Mouse (Mus musculus): ENCODE measurements around the gene Podxl2. TPM values are rescaled to one million over a fixed set of nuclear protein-coding genes. Genes with fewer than 3 reads are reported as not detected.
A peak's percentile ranks its signal among the peaks of the same experiment; 100 is the strongest.

Podxl2 gene
- polyA plus RNA-seq, 1 experiment from 2014 or later = 45.0 TPM

DNA sequence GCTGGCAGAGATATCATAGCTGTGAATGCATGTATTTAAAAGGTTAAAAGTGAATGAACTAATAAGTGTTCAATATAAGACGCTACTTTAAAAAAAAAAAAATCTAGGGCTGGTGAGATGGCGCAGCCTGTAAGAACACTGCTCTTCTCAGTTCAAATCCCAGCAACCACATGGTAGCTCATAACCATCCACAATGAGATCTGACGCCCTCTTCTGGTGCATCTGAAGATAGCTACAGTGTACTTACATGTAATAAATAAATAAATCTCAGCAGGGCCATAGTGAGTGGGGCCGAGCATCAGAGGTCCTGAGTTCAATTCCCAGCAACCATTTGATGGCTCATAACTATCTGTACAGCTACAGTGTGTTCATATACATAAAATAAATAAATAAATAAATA, 4.6 kb upstream of the Podxl2 start:
- Histone ChIP-seq H3K9me3 (replicated peaks; ENCODE audit: control insufficient read depth, low read length) (no peaks in the 10 kb centered on the region), H3K36me3 (ENCODE audit: control insufficient read depth, insufficient read depth) (peaks cover 11% of the 10 kb centered on the region), H3K27ac (ENCODE audit: low read length) (no peak overlapping the region), H3K9ac (ENCODE audit: low read length) (no peak overlapping the region), H3K4me1 (ENCODE audit: control insufficient read depth, insufficient read depth, low read length) (no peaks in the 10 kb centered on the region), H3K27me3 (ENCODE audit: control insufficient read depth, insufficient read depth, low read length) (no peaks in the 10 kb centered on the region), H3K4me3 (ENCODE audit: low read length) (no peak overlapping the region), H3K4me2 (ENCODE audit: low read depth, low read length) (no peak overlapping the region)
- WGBS = 62% methylated on average over 4 of the region's 4 CpGs
- ATAC-seq (replicated peaks; ENCODE audit: extremely low read depth, insufficient read depth, low FRiP score) = no peak

DNA sequence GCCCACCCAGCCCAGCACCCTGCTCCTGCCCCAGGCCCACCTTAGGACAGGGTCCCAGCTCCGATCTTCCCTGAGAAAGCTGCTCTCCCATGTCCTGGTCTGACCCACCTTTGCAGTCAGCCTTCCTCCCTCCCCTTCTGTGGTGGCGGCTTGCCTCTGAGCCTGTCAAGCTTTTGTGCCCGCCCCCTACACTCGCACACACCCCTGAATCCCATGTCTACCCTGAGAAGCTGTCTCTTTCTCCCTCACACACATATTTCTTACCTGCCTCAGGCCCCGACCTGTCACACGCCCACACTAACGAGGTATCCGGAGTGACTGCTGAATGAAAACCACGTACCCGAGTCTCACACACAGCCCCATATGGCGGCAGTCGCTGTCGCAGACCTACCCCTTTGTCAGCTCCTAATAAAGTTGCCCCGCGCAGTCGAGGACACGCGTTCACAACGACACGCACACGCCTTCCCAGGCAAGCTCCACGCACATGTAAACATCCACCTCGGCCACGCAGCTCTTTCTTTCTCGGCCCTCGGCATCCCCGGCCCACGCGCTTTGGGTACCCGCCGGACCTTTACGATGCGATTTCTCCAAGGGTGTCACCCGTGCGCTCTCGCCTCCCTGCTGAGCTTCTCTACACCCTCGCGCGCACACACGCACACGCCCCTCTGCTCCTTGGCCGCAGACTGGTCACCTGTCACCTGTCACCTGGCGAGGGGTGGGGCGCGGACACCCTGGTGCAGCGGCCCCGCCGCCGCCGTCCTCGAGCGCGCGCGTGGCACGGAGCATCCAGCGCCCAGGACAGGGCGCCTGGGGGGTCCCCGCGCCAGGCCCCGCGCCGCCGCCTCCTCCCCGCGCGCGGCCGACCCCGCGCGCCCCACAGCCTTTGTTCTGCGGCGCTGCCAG, 628 bp downstream of the Podxl2 start:
- peak; percentile 8 for ATAC-seq (replicated peaks; ENCODE audit: extremely low read depth, insufficient read depth, low FRiP score)
- 4% methylated on average over 73 of the region's 74 CpGs for WGBS
- Histone ChIP-seq H3K9ac (ENCODE audit: low read length) (peak overlapping the region; percentile 80), H3K27me3 (ENCODE audit: control insufficient read depth, insufficient read depth, low read length) (peaks cover 3% of the 10 kb centered on the region; the same call in 1 of the 2 replicates), H3K4me2 (ENCODE audit: low read depth, low read length) (peak overlapping the region; percentile 100), H3K36me3 (ENCODE audit: control insufficient read depth, insufficient read depth) (no peaks in the 10 kb centered on the region), H3K27ac (ENCODE audit: low read length) (no peak overlapping the region), H3K9me3 (replicated peaks; ENCODE audit: control insufficient read depth, low read length) (no peaks in the 10 kb centered on the region), H3K4me3 (ENCODE audit: low read length) (peak overlapping the region; percentile 73), H3K4me1 (ENCODE audit: control insufficient read depth, insufficient read depth, low read length) (no peaks in the 10 kb centered on the region)

DNA sequence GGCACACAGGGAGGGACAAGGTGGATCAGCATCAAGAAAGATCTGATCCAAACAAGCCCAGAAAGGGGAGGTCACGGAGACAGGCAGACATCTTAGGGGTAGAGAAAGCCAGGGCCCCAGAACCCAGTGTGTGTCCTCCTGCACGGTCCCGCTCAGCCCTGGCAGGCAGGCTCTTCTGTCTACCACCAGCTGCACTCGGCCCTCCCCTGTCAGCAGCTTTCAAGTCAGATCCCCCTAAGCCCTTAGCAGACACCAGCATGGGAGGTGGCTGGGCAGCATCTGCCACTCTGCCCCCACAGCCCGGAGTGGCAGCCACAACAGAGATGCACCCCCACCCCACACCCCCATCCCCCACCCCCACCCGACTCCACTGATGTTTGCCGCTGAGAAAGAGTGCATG, 2.0 kb downstream of the Podxl2 start:
- ATAC-seq (replicated peaks; ENCODE audit: extremely low read depth, insufficient read depth, low FRiP score) = 0 out of 2 replicates have a peak, but pooled peaks have one; percentile 7
- H3K4me2 ChIP-seq (ENCODE audit: low read depth, low read length) = no peak overlapping the region
- no peaks in the 10 kb centered on the region for H3K4me1 ChIP-seq (ENCODE audit: control insufficient read depth, insufficient read depth, low read length)
- no peak overlapping the region for H3K27ac ChIP-seq (ENCODE audit: low read length)
- no peak overlapping the region for H3K9ac ChIP-seq (ENCODE audit: low read length)
- peaks cover 3% of the 10 kb centered on the region; the same call in 1 of the 2 replicates for H3K27me3 ChIP-seq (ENCODE audit: control insufficient read depth, insufficient read depth, low read length)
- H3K9me3 ChIP-seq (replicated peaks; ENCODE audit: control insufficient read depth, low read length) = no peaks in the 10 kb centered on the region
- H3K4me3 ChIP-seq (ENCODE audit: low read length) = no peak overlapping the region
- H3K36me3 ChIP-seq (ENCODE audit: control insufficient read depth, insufficient read depth) = no peaks in the 10 kb centered on the region
- WGBS = 44% methylated on average over 7 of the region's 7 CpGs

DNA sequence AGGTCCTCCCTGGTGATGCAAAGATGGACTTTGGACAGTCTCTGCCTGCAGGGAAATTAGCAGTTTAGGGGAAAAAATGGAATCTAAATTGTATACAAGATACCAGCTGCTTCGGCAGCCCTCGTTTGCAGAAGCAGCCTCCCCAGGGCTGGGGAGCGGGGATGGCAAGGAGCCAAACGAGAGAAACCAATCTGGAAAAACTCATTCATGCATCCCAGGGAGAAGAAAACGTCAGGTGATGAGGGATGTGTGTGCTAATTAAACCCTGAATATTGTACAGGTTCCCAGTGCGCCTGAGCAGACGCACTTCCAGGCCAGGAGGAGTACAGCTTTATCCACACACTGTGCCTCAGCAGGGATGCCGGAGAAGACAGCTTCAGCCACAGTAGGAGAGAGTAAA, 3.3 kb downstream of the Podxl2 start:
- H3K4me1 ChIP-seq (ENCODE audit: control insufficient read depth, insufficient read depth, low read length) = no peaks in the 10 kb centered on the region
- no peak overlapping the region for H3K9ac ChIP-seq (ENCODE audit: low read length)
- WGBS = 50% methylated on average over 8 of the region's 8 CpGs
- no peak overlapping the region for H3K27ac ChIP-seq (ENCODE audit: low read length)
- no peak for ATAC-seq (replicated peaks; ENCODE audit: extremely low read depth, insufficient read depth, low FRiP score)
- no peak overlapping the region for H3K4me3 ChIP-seq (ENCODE audit: low read length)
- no peaks in the 10 kb centered on the region for H3K36me3 ChIP-seq (ENCODE audit: control insufficient read depth, insufficient read depth)
- H3K4me2 ChIP-seq (ENCODE audit: low read depth, low read length) = no peak overlapping the region
- H3K9me3 ChIP-seq (replicated peaks; ENCODE audit: control insufficient read depth, low read length) = no peaks in the 10 kb centered on the region
- H3K27me3 ChIP-seq (ENCODE audit: control insufficient read depth, insufficient read depth, low read length) = peaks cover 3% of the 10 kb centered on the region; the same call in 1 of the 2 replicates

DNA sequence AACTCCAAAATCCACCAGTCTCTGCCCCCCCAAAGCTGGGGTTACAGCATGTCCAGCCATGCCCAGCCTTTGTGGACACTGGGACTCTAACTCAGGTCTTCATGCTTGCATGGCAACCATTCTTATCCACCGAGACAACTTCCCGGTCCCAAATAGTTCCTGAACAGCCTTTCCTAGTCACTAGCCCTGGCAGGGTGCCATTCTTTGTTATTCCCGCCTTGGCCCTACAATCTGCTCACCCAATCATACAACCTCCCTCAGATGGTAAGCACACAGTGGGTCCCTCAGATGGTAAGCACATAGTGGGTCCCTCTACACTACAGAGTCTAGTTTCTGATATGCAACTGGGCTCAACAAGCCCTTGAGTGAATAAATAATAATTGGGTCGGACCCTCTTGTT, 4.2 kb downstream of the Podxl2 start:
- Histone ChIP-seq H3K4me1 (ENCODE audit: control insufficient read depth, insufficient read depth, low read length) (no peaks in the 10 kb centered on the region), H3K4me2 (ENCODE audit: low read depth, low read length) (no peak overlapping the region), H3K9me3 (replicated peaks; ENCODE audit: control insufficient read depth, low read length) (no peaks in the 10 kb centered on the region), H3K27me3 (ENCODE audit: control insufficient read depth, insufficient read depth, low read length) (peaks cover 3% of the 10 kb centered on the region; the same call in 1 of the 2 replicates), H3K9ac (ENCODE audit: low read length) (no peak overlapping the region), H3K36me3 (ENCODE audit: control insufficient read depth, insufficient read depth) (no peaks in the 10 kb centered on the region), H3K27ac (ENCODE audit: low read length) (no peak overlapping the region), H3K4me3 (ENCODE audit: low read length) (no peak overlapping the region)
- no peak for ATAC-seq (replicated peaks; ENCODE audit: extremely low read depth, insufficient read depth, low FRiP score)
- WGBS = 48% methylated on average over 4 of the region's 4 CpGs

DNA sequence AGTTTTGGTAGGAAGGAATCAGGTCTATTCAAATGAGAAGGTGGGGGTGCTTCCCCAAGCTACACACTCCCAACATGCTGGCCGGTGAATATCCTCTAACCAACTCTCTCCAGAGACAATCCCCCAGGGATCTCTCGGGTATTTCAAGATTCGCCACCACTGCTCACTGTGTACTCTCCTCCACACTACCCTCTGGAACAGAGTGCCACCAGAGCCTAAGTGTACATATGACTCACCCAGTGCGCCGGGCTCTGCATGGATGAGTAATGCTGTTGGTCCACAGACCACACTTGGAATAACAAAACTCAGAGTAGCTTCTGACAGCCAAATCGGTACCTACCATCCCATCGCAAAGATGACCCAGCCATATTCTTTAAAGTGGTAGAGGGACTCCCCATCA, 5.4 kb downstream of the Podxl2 start:
- Histone ChIP-seq H3K4me1 (ENCODE audit: control insufficient read depth, insufficient read depth, low read length) (no peaks in the 10 kb centered on the region), H3K4me3 (ENCODE audit: low read length) (no peak overlapping the region), H3K4me2 (ENCODE audit: low read depth, low read length) (no peak overlapping the region), H3K9me3 (replicated peaks; ENCODE audit: control insufficient read depth, low read length) (no peaks in the 10 kb centered on the region), H3K27me3 (ENCODE audit: control insufficient read depth, insufficient read depth, low read length) (peaks cover 3% of the 10 kb centered on the region; the same call in 1 of the 2 replicates), H3K27ac (ENCODE audit: low read length) (no peak overlapping the region), H3K36me3 (ENCODE audit: control insufficient read depth, insufficient read depth) (peaks cover 2% of the 10 kb centered on the region; the same call in 1 of the 2 replicates), H3K9ac (ENCODE audit: low read length) (no peak overlapping the region)
- WGBS = 80% methylated on average over 7 of the region's 7 CpGs
- ATAC-seq (replicated peaks; ENCODE audit: extremely low read depth, insufficient read depth, low FRiP score) = no peak

DNA sequence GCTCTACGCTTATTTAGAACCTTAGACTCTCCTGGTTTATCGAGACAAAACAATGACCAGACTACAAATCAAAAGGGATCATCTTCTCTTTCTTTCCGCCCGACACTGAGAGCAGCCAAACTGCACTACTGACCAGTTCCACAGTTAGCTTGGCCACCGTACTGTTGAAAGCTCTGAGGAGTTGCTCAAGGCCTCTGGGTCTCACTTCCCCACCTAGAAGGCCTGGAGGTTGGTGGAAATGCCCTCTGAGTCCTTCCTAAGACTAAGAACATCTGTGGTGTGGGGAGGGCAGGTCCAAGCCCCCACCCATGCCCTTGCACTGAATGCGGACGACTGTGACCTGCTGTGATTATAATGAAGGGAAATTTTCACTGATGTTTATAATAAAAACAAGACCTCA, 9.1 kb downstream of the Podxl2 start:
- Histone ChIP-seq H3K4me1 (ENCODE audit: control insufficient read depth, insufficient read depth, low read length) (no peaks in the 10 kb centered on the region), H3K9me3 (replicated peaks; ENCODE audit: control insufficient read depth, low read length) (no peaks in the 10 kb centered on the region), H3K36me3 (ENCODE audit: control insufficient read depth, insufficient read depth) (peaks cover 9% of the 10 kb centered on the region), H3K9ac (ENCODE audit: low read length) (no peak overlapping the region), H3K4me3 (ENCODE audit: low read length) (no peak overlapping the region), H3K27ac (ENCODE audit: low read length) (no peak overlapping the region), H3K27me3 (ENCODE audit: control insufficient read depth, insufficient read depth, low read length) (no peaks in the 10 kb centered on the region), H3K4me2 (ENCODE audit: low read depth, low read length) (no peak overlapping the region)
- no peak for ATAC-seq (replicated peaks; ENCODE audit: extremely low read depth, insufficient read depth, low FRiP score)
- WGBS = 78% methylated on average over 7 of the region's 7 CpGs

DNA sequence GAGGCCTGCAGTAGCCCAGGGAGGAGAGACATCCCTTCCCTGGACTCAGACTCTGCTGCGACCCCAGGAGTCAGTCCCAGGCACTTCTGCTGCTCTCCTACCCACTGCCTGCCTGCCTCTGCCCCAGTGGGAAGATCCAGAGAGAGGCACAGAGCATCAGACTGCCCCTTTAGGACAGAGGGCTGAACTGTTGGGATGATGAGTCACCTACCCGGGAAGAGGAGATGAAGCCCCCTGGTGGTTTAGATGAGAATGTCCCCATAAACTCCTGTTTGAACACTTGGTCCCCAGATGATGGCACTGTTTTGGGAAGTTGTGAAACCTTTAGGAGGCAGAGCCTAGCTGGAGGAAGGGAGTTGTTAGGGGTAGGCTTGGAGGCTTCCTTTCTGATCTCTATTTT, 13.9 kb downstream of the Podxl2 start:
- 26% methylated on average over 2 of the region's 2 CpGs for WGBS
- no peaks in the 10 kb centered on the region for H3K27me3 ChIP-seq (ENCODE audit: control insufficient read depth, insufficient read depth, low read length)
- H3K27ac ChIP-seq (ENCODE audit: low read length) = no peak overlapping the region
- ATAC-seq (replicated peaks; ENCODE audit: extremely low read depth, insufficient read depth, low FRiP score) = no peak
- H3K36me3 ChIP-seq (ENCODE audit: control insufficient read depth, insufficient read depth) = peaks cover 9% of the 10 kb centered on the region
- no peak overlapping the region for H3K9ac ChIP-seq (ENCODE audit: low read length)
- no peak overlapping the region for H3K4me2 ChIP-seq (ENCODE audit: low read depth, low read length)
- H3K4me3 ChIP-seq (ENCODE audit: low read length) = no peak overlapping the region
- peaks cover 12% of the 10 kb centered on the region for H3K4me1 ChIP-seq (ENCODE audit: control insufficient read depth, insufficient read depth, low read length)
- no peaks in the 10 kb centered on the region for H3K9me3 ChIP-seq (replicated peaks; ENCODE audit: control insufficient read depth, low read length)

DNA sequence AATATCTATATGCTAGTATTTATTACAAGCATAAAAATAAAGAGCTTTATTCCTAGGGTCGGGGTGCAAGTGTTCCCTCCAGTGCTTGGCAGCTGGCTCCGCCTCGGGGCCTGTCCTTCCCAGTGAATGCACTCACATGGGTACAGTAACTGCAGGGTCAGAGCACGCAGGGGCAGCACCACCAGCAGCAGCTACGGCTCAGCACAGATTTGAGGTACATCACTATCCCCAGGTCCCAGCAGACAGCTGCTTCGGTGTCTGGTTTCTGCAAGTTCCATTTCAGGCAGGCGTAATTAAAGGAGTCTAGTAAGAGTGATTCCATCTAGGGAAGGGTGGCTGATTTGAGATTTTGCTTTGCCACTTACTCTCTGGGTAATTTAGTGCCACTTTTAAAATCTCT, 16.5 kb downstream of the Podxl2 start:
- Histone ChIP-seq H3K27me3 (ENCODE audit: control insufficient read depth, insufficient read depth, low read length) (no peaks in the 10 kb centered on the region), H3K4me2 (ENCODE audit: low read depth, low read length) (no peak overlapping the region), H3K9me3 (replicated peaks; ENCODE audit: control insufficient read depth, low read length) (no peaks in the 10 kb centered on the region), H3K36me3 (ENCODE audit: control insufficient read depth, insufficient read depth) (peaks cover 5% of the 10 kb centered on the region; the same call in 1 of the 2 replicates), H3K4me1 (ENCODE audit: control insufficient read depth, insufficient read depth, low read length) (peaks cover 12% of the 10 kb centered on the region), H3K9ac (ENCODE audit: low read length) (peak overlapping the region; percentile 26), H3K4me3 (ENCODE audit: low read length) (no peak overlapping the region), H3K27ac (ENCODE audit: low read length) (peak overlapping the region; percentile 96)
- WGBS = 46% methylated on average over 7 of the region's 7 CpGs
- ATAC-seq (replicated peaks; ENCODE audit: extremely low read depth, insufficient read depth, low FRiP score) = 0 out of 2 replicates have a peak, but pooled peaks have one; percentile 16

All from heart, embryonic 16.5 days (tissue).